Mouse (Mus musculus): ENCODE results near the gene March8. TPM values are rescaled to one million over a fixed set of nuclear protein-coding genes. Genes with fewer than 3 reads are reported as not detected.

The March8 gene
- total and polyA plus RNA-seq, 2 experiments from 2014 or later: 33.9 to 117 TPM

DNA sequence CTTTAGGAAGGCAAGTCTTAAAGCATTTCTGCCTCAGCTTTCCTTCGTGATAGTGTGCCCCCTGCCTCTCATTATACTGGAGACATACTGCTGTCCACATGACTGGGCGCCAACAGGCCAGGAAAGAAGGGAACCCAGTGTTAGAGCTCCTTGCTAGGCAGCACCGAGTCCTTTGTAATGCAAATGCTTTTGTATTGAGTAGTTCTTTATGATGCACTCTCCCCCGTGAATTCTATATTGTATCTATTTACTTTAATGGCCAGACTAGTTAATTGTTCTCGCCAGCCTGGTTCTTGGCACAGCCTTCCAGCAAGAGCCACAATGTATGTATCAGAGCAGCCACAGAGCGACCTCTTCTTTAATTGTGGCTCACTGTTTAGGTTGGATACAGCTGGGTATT, 59.8 kb downstream of the March8 start:
- no peak for TF ChIP-seq CTCF (IDR thresholded peaks at IDR 0.05; ENCODE audit: low read depth)
- Histone ChIP-seq H3K27ac (ENCODE audit: low read depth, low read length) (0 out of 2 replicates have a peak overlapping the region, but pooled peaks have one; percentile 1), H3K36me3 (ENCODE audit: insufficient read depth) (0 out of 2 replicates have a peak, but pooled peaks cover 7% of the 10 kb centered on the region), H3K4me3 (ENCODE audit: low read depth, low read length) (no peak overlapping the region), H3K4me2 (ENCODE audit: low read depth) (no peak overlapping the region), H3K9me3 (ENCODE audit: low read length) (no peaks in the 10 kb centered on the region), H3K9ac (no peak overlapping the region), H3K27me3 (ENCODE audit: insufficient read depth, low read length) (no peaks in the 10 kb centered on the region), H3K4me1 (ENCODE audit: insufficient read depth) (0 out of 2 replicates have a peak, but pooled peaks cover 6% of the 10 kb centered on the region)
- ATAC-seq: peak; percentile 36; the same call in 1 of the 2 replicates
- 12% methylated on average over 6 of the region's 6 CpGs for WGBS
- DNase-seq: peak; percentile 7

DNA sequence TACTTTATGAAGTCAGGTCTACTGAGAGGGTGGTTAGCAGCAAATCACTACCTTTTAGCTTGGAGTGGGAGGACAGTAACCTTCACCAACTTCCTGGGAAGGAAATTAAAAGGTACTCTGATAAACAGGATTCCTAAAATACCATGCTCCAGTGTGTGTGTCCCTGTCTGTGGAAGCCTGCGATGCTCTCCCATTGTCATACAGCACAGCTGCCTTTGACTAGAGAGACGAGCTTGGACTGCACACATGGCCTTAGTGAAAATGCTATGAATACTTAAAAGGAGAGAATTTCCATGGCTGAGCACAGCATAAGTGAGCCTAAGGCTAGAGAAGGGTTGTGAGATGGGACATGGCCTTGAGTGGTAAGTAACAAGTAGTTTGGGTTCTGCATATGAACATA, 60.3 kb downstream of the March8 start:
- Histone ChIP-seq H3K27ac (ENCODE audit: low read depth, low read length) (peak overlapping the region; percentile 35; the same call in 1 of the 2 replicates), H3K27me3 (ENCODE audit: insufficient read depth, low read length) (no peaks in the 10 kb centered on the region), H3K9ac (no peak overlapping the region), H3K4me3 (ENCODE audit: low read depth, low read length) (no peak overlapping the region), H3K9me3 (ENCODE audit: low read length) (no peaks in the 10 kb centered on the region), H3K4me1 (ENCODE audit: insufficient read depth) (0 out of 2 replicates have a peak, but pooled peaks cover 6% of the 10 kb centered on the region), H3K36me3 (ENCODE audit: insufficient read depth) (0 out of 2 replicates have a peak, but pooled peaks cover 7% of the 10 kb centered on the region), H3K4me2 (ENCODE audit: low read depth) (no peak overlapping the region)
- ATAC-seq: peak; percentile 25; the same call in 1 of the 2 replicates
- no peak for TF ChIP-seq CTCF (IDR thresholded peaks at IDR 0.05; ENCODE audit: low read depth)
- WGBS: 22% methylated on average over 2 of the region's 2 CpGs
- DNase-seq: no peak

DNA sequence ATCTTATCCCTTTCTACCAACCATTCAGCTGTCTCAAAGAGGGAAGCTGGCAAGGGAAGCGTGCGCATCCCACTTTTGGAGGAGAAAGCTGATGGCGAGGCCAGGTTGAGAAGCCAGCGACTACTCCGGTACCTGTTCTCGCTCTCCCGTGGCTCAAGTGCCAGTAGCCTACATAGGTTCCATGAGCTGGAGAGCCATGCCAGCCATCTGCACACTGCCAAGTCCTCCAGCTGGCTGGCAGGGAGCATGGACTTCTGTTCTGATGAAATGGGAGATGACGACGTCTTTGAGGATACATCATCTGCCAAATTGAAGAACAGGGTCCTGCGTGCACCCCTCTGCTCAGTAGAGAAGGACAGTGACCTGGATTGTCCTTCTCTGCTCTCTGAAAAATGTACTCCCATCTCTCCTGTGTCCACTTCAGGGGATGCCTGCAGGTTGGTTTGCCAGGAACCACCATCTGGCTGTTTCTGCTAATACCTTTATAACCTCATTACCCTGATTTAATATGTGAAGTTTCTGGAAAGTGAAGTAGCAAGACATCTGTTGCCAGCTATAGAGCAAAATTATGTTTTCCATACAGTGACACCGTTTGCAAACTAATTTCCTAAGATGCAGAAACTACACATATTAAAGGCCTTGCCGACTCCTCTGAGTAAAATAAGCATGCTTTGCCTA, 64.1 kb downstream of the March8 start:
- no peak overlapping the region for H3K4me3 ChIP-seq (ENCODE audit: low read depth, low read length)

GRCm38 (mm10) chr6:116402426-116402825, 64.6 kb downstream of the March8 start:
- no peak overlapping the region for H3K4me3 ChIP-seq (ENCODE audit: low read depth, low read length)
- no peak overlapping the region for H3K4me2 ChIP-seq (ENCODE audit: low read depth)
- TF ChIP-seq CTCF (IDR thresholded peaks at IDR 0.05; ENCODE audit: low read depth): no peak
- H3K4me1 ChIP-seq (ENCODE audit: insufficient read depth): 0 out of 2 replicates have a peak, but pooled peaks cover 6% of the 10 kb centered on the region
- H3K9me3 ChIP-seq (ENCODE audit: low read length): no peaks in the 10 kb centered on the region
- no peak for ATAC-seq
- no peaks in the 10 kb centered on the region for H3K27me3 ChIP-seq (ENCODE audit: insufficient read depth, low read length)
- no peak overlapping the region for H3K9ac ChIP-seq
- H3K27ac ChIP-seq (ENCODE audit: low read depth, low read length): no peak overlapping the region
- H3K36me3 ChIP-seq (ENCODE audit: insufficient read depth): peaks cover 14% of the 10 kb centered on the region; the same call in 1 of the 2 replicates
- WGBS: 95% methylated on average over 3 of the region's 3 CpGs
- DNase-seq: no peak

More for the DNA sequence above, 64.1 kb downstream of the March8 start:
- ATAC-seq (peak; percentile 40; the same call in 1 of the 2 replicates), DNase-seq (peak; percentile 40)
- Histone ChIP-seq H3K27me3 (ENCODE audit: insufficient read depth, low read length) (no peaks in the 10 kb centered on the region), H3K4me1 (ENCODE audit: insufficient read depth) (0 out of 2 replicates have a peak, but pooled peaks cover 6% of the 10 kb centered on the region), H3K36me3 (ENCODE audit: insufficient read depth) (peaks cover 14% of the 10 kb centered on the region; the same call in 1 of the 2 replicates), H3K27ac (ENCODE audit: low read depth, low read length) (no peak overlapping the region), H3K9ac (no peak overlapping the region), H3K9me3 (ENCODE audit: low read length) (no peaks in the 10 kb centered on the region), H3K4me2 (ENCODE audit: low read depth) (no peak overlapping the region)
- 69% methylated on average over 12 of the region's 12 CpGs for WGBS
- TF ChIP-seq CTCF (IDR thresholded peaks at IDR 0.05; ENCODE audit: low read depth): no peak

DNA sequence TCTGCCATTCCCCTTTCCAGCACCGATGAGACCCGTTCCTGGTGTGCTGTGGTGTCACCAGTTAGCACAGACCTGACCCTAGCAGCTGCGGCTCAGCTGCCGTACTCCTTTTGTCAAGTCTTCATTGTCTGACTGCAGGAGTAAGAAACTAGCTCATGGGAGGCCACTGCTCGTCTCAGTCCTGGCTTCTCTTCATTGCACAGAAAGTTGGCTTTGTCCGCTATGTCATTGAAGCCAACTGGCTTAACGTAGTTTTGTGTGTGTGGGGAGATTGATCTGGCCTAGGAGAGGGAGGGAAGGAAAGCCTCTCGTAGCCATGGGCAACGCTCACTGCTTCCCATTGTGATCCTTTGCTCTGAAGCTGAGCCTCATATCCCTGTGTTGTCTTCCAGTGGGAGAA, 67.4 kb downstream of the March8 start:
- Histone ChIP-seq H3K4me2 (ENCODE audit: low read depth) (no peak overlapping the region), H3K27ac (ENCODE audit: low read depth, low read length) (no peak overlapping the region), H3K4me1 (ENCODE audit: insufficient read depth) (no peaks in the 10 kb centered on the region), H3K4me3 (ENCODE audit: low read depth, low read length) (no peak overlapping the region), H3K36me3 (ENCODE audit: insufficient read depth) (peaks cover 21% of the 10 kb centered on the region; the same call in 1 of the 2 replicates), H3K9me3 (ENCODE audit: low read length) (no peaks in the 10 kb centered on the region), H3K9ac (no peak overlapping the region), H3K27me3 (ENCODE audit: insufficient read depth, low read length) (no peaks in the 10 kb centered on the region)
- DNase-seq (no peak), ATAC-seq (peak; percentile 60)
- WGBS: 31% methylated on average over 9 of the region's 9 CpGs
- no peak for TF ChIP-seq CTCF (IDR thresholded peaks at IDR 0.05; ENCODE audit: low read depth)

DNA sequence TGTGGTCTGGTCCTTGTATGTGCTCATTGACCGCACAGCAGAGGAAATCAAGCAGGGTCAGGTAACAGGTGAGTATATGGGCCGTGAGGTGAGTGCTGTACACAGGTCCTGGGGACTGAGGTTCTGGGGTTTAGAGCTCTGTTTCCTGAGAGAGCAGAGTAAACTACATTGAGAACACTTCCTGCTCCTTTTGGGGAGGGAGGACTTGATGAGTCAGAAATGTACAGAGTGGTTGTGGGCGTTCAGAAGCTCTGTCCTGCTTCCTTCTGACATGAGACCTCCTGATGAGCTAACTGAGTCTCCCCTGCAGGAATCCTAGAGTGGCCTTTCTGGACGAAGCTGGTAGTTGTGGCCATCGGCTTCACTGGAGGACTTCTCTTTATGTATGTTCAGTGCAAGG, 67.9 kb downstream of the March8 start:
- H3K9me3 ChIP-seq (ENCODE audit: low read length): no peaks in the 10 kb centered on the region
- no peak for ATAC-seq
- H3K27ac ChIP-seq (ENCODE audit: low read depth, low read length): no peak overlapping the region
- H3K27me3 ChIP-seq (ENCODE audit: insufficient read depth, low read length): no peaks in the 10 kb centered on the region
- no peaks in the 10 kb centered on the region for H3K4me1 ChIP-seq (ENCODE audit: insufficient read depth)
- no peak for TF ChIP-seq CTCF (IDR thresholded peaks at IDR 0.05; ENCODE audit: low read depth)
- H3K4me2 ChIP-seq (ENCODE audit: low read depth): no peak overlapping the region
- H3K4me3 ChIP-seq (ENCODE audit: low read depth, low read length): no peak overlapping the region
- H3K9ac ChIP-seq: no peak overlapping the region
- no peak for DNase-seq
- H3K36me3 ChIP-seq (ENCODE audit: insufficient read depth): peaks cover 26% of the 10 kb centered on the region; the same call in 1 of the 2 replicates
- 87% methylated on average over 5 of the region's 5 CpGs for WGBS

DNA sequence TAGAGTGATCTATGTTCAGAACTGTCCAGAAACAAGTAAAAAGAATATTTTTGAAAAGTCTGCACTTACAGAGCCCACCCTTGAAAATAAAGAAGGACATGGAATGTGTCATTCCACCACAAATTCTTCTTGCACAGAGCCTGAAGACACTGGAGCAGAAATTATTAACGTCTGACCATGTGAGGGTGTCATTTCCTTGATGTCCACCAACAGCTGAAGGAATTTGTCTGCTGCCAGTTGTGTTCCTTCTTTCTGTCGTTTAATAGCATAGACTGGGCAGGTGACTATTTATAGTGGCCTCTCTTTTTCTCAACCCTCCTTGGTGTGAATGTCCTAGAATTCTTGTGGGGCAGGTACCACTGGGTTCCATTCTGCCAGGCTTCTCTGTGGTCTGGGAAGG, 68.3 kb downstream of the March8 start:
- DNase-seq: no peak
- H3K27ac ChIP-seq (ENCODE audit: low read depth, low read length): no peak overlapping the region
- no peak overlapping the region for H3K9ac ChIP-seq
- no peak for TF ChIP-seq CTCF (IDR thresholded peaks at IDR 0.05; ENCODE audit: low read depth)
- ATAC-seq: no peak
- no peaks in the 10 kb centered on the region for H3K27me3 ChIP-seq (ENCODE audit: insufficient read depth, low read length)
- WGBS: 81% methylated on average over 2 of the region's 2 CpGs
- H3K4me2 ChIP-seq (ENCODE audit: low read depth): no peak overlapping the region
- H3K9me3 ChIP-seq (ENCODE audit: low read length): no peaks in the 10 kb centered on the region
- peaks cover 28% of the 10 kb centered on the region; the same call in 1 of the 2 replicates for H3K36me3 ChIP-seq (ENCODE audit: insufficient read depth)
- no peak overlapping the region for H3K4me3 ChIP-seq (ENCODE audit: low read depth, low read length)
- no peaks in the 10 kb centered on the region for H3K4me1 ChIP-seq (ENCODE audit: insufficient read depth)

All from forebrain, postnatal 0 days (tissue).